Mouse (Mus musculus) frontal cortex, adult (tissue): ENCODE measurements at regions not wholly inside any gene's neighbourhood (a gene's known extent, or its start where the extent isn't known, plus 50 kb on each side); places are given as distances from the start of the nearest gene placed in this dataset.
A peak's percentile ranks its signal among the peaks of the same experiment; 100 is the strongest.

Source experiments
- ATAC-seq: cut with Nextera tagmentation; 2 replicates; pipeline ENCODE4 v1.9.2; 2017; ENCODE audit warnings: mild to moderate bottlenecking, moderate library complexity, mixed read lengths; ENCODE audit not compliant: low TSS enrichment

DNA sequence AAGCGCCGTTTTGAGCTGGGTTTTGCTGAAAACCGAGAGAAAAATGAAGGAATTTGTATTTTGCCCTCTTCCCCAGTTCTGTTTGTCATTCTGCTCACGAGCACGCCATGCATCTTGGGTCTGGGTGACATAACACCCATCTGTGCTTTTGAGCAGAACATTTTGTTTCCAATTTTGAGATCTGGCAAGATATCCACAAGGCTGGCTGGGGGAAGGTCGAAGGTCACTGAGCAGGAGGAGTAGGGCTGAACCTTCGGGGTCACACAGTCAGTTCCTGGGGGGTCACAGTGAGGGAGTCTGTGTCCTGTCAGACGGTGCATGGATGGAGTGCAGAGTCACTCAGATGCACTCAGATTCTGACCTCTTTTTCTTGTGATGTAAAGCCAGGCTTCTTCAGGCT is 186.8 kb upstream of the Zfp64 start:
- no peak for ATAC-seq

DNA sequence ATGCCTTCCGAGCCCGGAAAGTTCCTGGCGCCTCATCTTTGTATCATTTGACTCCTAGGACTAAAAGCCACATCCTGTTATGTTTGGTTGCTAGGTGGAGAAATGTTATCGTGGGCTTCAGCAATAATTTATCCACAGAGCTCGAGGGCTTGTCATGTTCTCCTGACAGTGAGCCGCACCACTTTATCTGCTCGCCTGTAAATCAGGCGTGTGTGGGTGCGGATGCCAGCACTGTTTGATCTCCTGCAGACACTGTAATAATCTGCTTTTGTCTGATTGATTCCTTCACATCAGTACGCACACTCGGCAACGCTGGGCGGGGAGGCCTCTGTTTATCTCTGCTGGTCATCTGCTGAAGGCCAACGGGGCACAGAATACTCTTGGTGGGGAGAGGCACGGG is 178.5 kb upstream of the Zfp64 start:
- no peak for ATAC-seq

- ATAC-seq, result peak; percentile 91
Observed at GRCm38 (mm10) chr2:169125476-169125875, 170.1 kb upstream of the Zfp64 start.

DNA sequence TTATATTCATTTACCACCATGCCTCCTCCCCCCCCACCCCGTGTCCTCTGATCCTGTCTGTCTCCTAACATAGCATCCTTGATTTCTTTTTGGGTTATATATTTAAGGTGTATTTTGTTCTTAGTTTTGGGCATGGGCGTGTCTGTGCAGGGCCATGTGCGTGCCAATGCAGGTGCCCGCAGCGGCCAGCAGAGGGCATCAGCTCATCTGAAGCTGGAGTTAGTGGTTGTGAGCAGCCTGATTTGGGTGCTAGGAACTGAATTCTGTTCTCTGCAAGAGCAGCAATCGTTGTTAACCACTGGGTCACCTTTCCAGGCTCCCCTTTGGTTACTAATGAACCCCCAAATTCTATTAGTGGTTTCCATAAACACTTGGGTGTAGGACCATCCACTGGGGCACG is 167.5 kb upstream of the Zfp64 start:
- no peak for ATAC-seq

- no peak for ATAC-seq
Observed at GRCm38 (mm10) chr2:169116841-169117240, 161.5 kb upstream of the Zfp64 start.

- ATAC-seq, result no peak
Observed at GRCm38 (mm10) chr2:169109044-169109443, 153.7 kb upstream of the Zfp64 start.

DNA sequence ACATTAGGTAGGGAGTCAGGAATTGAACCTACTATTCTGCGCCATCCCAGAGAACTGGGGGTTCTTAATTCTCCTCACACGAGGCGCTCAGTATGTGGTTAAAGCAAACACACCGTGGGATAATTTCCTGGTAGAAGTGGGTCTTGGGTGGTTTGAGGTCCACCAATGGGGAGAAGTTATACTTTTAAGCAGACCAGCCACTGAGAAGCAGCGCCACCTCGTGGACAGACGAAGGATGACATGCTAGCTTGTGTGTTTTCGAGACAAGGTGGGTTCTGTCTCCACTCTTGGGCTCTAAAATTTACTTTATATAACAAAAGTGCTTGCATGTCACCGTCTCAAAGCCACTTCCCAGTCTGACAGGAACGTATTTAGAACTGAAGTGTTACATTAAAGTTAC is 152.7 kb upstream of the Zfp64 start:
- no peak for ATAC-seq

GRCm38 (mm10) chr2:169101506-169102261 is 146.3 kb upstream of the Zfp64 start:
- ATAC-seq, result no peak

DNA sequence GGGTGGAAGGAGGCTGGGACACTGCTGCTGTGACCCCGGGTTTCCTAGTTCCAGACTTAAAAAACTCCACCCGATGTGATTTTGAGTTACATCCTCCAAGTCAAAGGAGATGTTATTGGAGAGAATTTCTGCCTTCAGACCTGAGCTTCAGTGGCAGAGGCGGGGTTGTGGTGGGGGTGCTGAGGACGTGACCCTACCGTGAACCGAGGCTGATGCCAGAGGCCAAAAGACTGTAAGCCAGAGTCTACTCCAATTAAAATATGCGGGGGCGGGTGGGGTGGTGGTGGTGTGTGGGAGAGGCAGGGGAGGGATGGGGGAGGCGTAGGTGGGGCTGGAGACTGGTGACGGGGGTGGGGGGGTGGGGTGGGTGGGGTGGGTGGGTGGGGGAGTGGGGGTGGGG is 145.1 kb upstream of the Zfp64 start:
- ATAC-seq, result no peak

DNA sequence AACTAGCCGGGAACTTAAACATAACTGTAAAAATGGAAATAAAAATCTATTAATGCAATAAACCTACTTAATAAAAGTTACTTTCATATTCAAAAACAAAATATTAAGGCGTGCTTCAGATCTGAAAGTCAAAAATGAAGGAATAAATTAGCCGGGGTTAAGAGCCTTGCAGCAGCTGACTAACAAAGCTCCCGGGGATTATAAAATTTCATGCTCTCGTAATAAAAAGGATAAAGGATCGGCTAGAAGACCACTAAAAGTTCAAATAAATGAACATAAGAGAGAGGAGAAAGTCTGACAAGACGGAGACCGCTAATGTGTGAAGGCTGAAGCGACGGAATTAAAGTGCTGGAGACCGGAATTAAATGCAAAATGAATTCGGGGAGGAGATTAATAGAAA is 144.3 kb upstream of the Zfp64 start:
- no peak for ATAC-seq

GRCm38 (mm10) chr2:169098591-169098990 is 143.2 kb upstream of the Zfp64 start:
- no peak for ATAC-seq

DNA sequence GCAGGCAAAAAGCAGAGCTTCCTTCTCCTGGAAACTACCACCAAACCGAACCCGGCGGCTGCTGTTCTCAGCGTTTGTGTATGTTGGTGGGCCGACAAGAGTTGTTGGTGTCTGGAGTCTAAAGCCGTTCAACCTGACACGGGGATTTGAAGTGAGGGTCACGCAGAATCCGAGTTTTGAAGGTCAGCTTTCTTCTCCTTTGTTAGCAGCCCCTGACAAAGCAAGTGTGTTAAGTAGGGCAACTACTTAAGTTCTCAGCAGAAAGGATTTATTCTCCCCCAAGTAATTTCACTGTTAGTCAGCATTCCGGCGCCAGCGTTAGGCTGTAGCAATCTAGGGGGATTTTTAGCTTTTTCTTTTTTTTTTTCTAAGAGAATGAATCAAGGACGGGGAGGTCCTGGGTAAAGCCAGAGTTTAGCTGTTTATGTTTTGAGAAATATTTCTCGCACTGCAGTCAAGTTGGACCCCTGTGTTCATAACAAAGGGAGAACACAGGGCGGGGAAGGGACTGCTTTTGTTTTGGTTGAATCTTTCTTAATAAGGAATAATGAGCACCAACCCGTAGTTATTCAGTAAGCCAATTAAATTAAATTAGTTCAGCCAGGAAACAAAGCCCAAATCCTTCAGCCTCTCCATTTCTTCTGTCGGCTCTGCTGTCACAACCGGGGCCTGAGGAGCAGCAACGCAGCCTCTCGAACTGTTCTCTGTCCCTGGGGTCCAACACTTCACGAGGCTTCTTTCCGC is 138.8 kb upstream of the Zfp64 start:
- ATAC-seq, result no peak

DNA sequence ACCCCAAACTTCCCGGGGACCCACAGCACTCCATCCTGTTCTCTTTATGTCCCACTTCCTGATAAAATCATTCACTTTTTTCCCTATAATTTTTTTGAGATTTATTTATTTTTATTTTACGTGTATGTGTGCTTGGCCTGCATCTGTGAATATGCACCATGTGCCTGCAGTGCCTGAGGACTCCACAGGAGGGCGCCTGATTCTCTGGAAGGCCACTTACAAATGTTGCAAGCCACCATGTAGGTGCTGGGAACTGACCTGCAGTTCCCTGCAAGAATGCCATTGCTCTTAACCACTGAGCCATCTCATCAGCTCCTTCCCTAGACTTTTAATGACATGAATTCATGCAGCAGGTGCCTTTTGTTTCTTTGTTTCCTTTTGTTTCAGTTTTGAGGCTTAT is 134.9 kb upstream of the Zfp64 start:
- no peak for ATAC-seq

GRCm38 (mm10) chr2:169088870-169089484 is 133.6 kb upstream of the Zfp64 start:
- ATAC-seq, result no peak

- no peak for ATAC-seq
Observed at GRCm38 (mm10) chr2:169088301-169088700, 132.9 kb upstream of the Zfp64 start.

- ATAC-seq, result no peak
Observed at GRCm38 (mm10) chr2:169071267-169071666, 115.9 kb upstream of the Zfp64 start.

GRCm38 (mm10) chr2:169065166-169065698 is 109.8 kb upstream of the Zfp64 start:
- no peak for ATAC-seq

- peak; percentile 84 for ATAC-seq
Observed at GRCm38 (mm10) chr2:169061520-169061919, 106.1 kb upstream of the Zfp64 start.

DNA sequence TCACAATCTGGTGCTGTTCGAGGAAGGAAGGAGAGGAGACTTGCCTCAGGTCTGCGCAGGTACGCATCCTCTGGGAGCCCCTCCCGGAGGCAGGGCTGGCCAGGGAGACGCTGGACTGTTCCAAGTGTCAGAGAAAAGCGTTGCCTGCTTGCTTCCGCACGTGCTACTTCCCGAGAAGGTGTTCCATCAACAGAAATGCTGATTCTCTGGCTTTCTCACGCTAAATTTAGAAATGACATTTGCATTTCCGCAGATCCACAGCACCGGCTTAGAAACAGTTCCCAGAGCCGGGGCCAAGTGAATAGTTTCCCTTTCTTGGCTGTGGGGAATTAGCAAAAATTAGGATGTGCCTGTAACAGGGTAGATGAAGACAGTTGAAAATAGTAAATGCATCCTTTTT is 105.1 kb upstream of the Zfp64 start:
- peak; percentile 59 for ATAC-seq

- ATAC-seq, result no peak
Observed at GRCm38 (mm10) chr2:169057831-169058230, 102.4 kb upstream of the Zfp64 start.

- ATAC-seq, result no peak
Observed at GRCm38 (mm10) chr2:169049947-169050346, 94.6 kb upstream of the Zfp64 start.

DNA sequence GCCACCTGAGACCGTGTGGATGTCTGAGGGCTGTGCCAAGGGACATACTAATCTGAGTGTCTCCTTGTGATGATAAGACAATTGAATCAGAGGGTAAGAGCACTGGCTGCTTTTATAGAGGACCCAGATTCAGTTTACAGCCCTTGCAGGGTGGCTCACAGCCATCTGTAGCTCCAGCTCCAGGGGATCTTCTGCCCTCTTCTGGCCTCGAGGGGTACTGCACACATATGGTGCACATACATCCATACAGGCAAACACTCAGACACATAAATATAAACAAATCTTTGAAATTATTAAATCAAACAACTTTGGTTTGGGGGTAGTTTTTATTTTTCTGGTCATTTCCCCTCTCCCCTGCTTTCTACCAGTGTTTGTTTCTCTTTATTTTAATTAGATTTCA is 86.4 kb upstream of the Zfp64 start:
- no peak for ATAC-seq

GRCm38 (mm10) chr2:169037975-169038374 is 82.6 kb upstream of the Zfp64 start:
- ATAC-seq, result no peak
